Mouse (Mus musculus): ENCODE data around the gene Rec114. TPM values are rescaled to one million over a fixed set of nuclear protein-coding genes. Genes with fewer than 3 reads are reported as not detected.
A peak's percentile ranks its signal among the peaks of the same experiment; 100 is the strongest.

Rec114 gene
- polyA plus RNA-seq, 1 experiment = 5.0 TPM

DNA sequence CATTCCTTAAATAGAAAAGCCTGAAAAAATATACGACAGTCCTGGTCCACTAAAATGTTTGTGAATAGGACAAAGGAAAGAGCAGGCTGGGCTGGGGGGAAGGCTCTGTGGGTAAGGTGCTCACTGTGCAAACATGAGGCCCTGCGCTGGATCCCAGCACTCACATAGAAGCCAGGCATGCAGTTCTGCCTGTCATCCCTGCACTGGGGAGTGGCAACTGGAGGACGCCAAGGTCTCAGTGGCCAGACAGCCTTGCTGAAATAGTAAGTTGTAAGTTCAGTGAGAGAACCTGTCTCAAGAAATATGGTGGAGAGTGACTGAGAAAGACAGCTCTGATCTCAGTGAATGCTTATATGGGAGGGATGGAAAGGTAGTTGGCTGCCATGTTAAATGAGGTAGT, 83.1 kb downstream of the Rec114 start:
- Histone ChIP-seq H3K4me3 (ENCODE audit: extremely low read depth, insufficient read depth, insufficient read length) (no peak overlapping the region), H3K4me1 (ENCODE audit: control insufficient read depth, insufficient read depth, insufficient read length) (peaks cover 5% of the 10 kb centered on the region), H3K36me3 (ENCODE audit: control insufficient read depth, insufficient read depth, low read length) (peaks cover 8% of the 10 kb centered on the region), H3K27ac (ENCODE audit: insufficient read depth, low read length) (no peak overlapping the region), H3K27me3 (ENCODE audit: control insufficient read depth, insufficient read depth, low read length) (no peaks in the 10 kb centered on the region)
- DNase-seq (ENCODE audit: low read depth in 1 of 2, low spot score in 2 of 2) = no peak
- TF ChIP-seq CTCF (IDR thresholded peaks at IDR 0.05; ENCODE audit: extremely low read depth, insufficient read depth, insufficient read length, insufficient replicate concordance) (no peak), POLR2A (IDR thresholded peaks at IDR 0.05; ENCODE audit: low read depth, low read length) (no peak)
- WGBS = 96% methylated on average over 3 of the region's 3 CpGs

DNA sequence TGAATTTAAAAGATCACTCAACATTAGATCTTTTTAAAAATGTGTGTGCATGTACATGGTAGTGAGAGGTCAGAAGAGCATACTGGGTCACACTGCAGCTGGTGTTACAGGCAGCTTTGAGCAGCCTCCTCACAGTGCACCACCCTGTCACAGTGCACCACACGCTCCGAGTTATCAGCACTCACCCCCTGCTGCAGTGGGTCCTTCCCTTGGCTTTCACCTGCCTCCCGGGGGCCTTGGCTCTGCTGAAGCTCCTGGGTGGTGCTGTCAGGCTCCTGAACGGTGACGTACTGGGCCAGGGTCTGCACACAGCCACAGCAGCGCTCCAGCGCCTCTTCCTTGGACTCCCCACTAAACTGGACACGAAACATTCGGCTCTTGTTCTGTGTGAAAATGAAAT, 83.8 kb downstream of the Rec114 start:
- H3K36me3 ChIP-seq (ENCODE audit: control insufficient read depth, insufficient read depth, low read length) = peaks cover 6% of the 10 kb centered on the region
- H3K4me1 ChIP-seq (ENCODE audit: control insufficient read depth, insufficient read depth, insufficient read length) = peaks cover 5% of the 10 kb centered on the region
- no peaks in the 10 kb centered on the region for H3K27me3 ChIP-seq (ENCODE audit: control insufficient read depth, insufficient read depth, low read length)
- no peak for DNase-seq (ENCODE audit: low read depth in 1 of 2, low spot score in 2 of 2)
- TF ChIP-seq POLR2A (IDR thresholded peaks at IDR 0.05; ENCODE audit: low read depth, low read length) = no peak
- no peak for TF ChIP-seq CTCF (IDR thresholded peaks at IDR 0.05; ENCODE audit: extremely low read depth, insufficient read depth, insufficient read length, insufficient replicate concordance)
- H3K4me3 ChIP-seq (ENCODE audit: extremely low read depth, insufficient read depth, insufficient read length) = no peak overlapping the region
- no peak overlapping the region for H3K27ac ChIP-seq (ENCODE audit: insufficient read depth, low read length)
- WGBS = 89% methylated on average over 9 of the region's 9 CpGs

DNA sequence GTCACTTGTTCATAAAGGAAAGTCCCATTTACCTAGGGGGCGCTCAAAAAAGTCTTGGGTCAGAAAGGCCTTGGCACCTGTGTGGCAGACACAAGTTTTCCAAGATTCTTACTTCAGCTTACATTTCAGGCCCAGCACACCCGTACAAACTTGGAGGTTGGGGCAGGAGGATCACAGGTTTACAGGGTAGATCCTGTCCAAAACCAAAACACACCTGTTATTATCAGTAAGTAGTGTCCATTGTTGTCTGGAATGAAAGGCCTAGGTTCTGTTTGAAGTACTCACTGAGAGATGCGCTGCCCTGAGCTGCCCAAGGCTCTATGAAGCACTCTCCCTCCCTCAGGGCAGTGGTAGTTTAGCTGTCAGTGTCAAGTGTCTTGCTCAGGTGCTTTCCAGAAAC, 84.4 kb downstream of the Rec114 start:
- peaks cover 6% of the 10 kb centered on the region for H3K36me3 ChIP-seq (ENCODE audit: control insufficient read depth, insufficient read depth, low read length)
- no peak overlapping the region for H3K27ac ChIP-seq (ENCODE audit: insufficient read depth, low read length)
- no peak overlapping the region for H3K4me3 ChIP-seq (ENCODE audit: extremely low read depth, insufficient read depth, insufficient read length)
- WGBS = 94% methylated on average over 3 of the region's 3 CpGs
- peaks cover 5% of the 10 kb centered on the region for H3K4me1 ChIP-seq (ENCODE audit: control insufficient read depth, insufficient read depth, insufficient read length)
- TF ChIP-seq CTCF (IDR thresholded peaks at IDR 0.05; ENCODE audit: extremely low read depth, insufficient read depth, insufficient read length, insufficient replicate concordance) = no peak
- TF ChIP-seq POLR2A (IDR thresholded peaks at IDR 0.05; ENCODE audit: low read depth, low read length) = no peak
- no peak for DNase-seq (ENCODE audit: low read depth in 1 of 2, low spot score in 2 of 2)
- H3K27me3 ChIP-seq (ENCODE audit: control insufficient read depth, insufficient read depth, low read length) = no peaks in the 10 kb centered on the region

DNA sequence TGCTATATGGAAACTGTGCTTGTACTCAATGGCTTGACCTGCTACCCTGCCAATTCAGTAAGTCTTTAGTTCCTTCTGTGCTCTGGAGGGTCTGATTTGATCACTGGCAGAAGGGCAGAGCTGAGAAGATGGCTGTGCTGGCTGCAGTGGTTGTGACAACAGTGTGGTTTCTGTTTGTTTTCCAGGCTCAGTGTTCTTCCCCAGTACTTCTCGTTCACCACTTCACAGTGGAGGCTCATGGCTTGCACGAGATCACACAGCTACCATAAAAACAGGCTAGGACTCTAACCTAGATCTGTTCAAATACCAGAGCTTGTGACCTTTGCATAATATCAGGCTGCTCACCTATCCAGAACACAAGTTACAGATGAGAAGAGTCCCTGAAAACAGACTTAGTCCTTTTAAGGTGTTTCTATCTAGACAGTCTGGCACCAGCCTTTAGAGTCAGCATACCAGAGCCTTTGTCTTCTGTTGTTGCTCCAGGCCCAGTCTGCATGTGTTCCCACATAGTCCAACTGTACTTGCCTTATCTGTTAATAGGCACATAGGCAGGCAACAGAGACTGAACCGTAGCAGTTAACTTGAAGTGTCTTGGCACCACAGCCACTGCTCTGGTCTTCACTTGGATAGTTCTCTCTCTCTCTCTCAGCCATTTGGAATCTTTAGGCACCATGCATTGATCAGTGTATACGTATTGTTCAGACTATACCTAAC, 85.0 kb downstream of the Rec114 start:
- Histone ChIP-seq H3K27ac (ENCODE audit: insufficient read depth, low read length) (no peak overlapping the region), H3K36me3 (ENCODE audit: control insufficient read depth, insufficient read depth, low read length) (peaks cover 6% of the 10 kb centered on the region), H3K4me1 (ENCODE audit: control insufficient read depth, insufficient read depth, insufficient read length) (peaks cover 5% of the 10 kb centered on the region), H3K27me3 (ENCODE audit: control insufficient read depth, insufficient read depth, low read length) (no peaks in the 10 kb centered on the region), H3K4me3 (ENCODE audit: extremely low read depth, insufficient read depth, insufficient read length) (no peak overlapping the region)
- 77% methylated on average over 4 of the region's 4 CpGs for WGBS
- TF ChIP-seq CTCF (IDR thresholded peaks at IDR 0.05; ENCODE audit: extremely low read depth, insufficient read depth, insufficient read length, insufficient replicate concordance) (no peak), POLR2A (IDR thresholded peaks at IDR 0.05; ENCODE audit: low read depth, low read length) (no peak)
- no peak for DNase-seq (ENCODE audit: low read depth in 1 of 2, low spot score in 2 of 2)

DNA sequence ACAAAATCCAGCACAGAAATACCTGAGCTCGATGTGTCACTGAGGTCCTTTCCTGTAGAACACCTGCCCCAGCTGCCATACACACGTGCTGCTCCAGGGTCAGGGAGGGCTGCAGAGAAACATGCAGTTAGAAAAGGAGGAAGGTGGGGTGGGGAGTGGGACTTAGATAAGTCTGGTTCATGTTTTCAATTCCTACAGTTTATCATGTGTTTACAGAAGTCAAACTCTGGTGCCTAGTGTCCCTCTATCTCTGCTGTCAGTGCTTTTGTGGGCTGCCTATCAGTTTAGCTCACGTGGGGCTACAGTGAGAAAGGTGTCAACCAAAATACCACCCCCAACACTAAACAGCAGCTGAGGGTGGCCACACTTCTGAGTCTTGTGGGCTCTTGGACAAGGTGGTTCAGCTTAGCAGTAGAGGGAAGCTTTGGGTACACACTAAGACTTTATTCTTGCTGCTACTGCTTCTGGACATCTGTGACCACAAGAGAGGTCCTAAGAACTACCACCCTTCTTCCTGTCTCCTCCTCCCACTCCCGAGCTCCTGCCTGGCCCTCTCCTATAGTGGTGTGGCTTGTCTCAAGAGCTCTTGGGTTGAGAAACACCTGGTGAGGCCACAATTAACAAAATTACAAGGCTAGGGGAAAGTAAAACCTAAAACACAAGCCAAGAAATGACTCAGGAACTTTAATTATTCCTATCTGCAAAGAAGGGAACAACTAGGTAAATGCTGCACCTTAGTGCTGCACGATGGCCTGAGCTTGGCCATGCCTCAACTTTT, 85.8 kb downstream of the Rec114 start:
- DNase-seq (ENCODE audit: low read depth in 1 of 2, low spot score in 2 of 2) = no peak
- H3K27ac ChIP-seq (ENCODE audit: insufficient read depth, low read length) = peak overlapping the region; percentile 18
- peaks cover 8% of the 10 kb centered on the region for H3K36me3 ChIP-seq (ENCODE audit: control insufficient read depth, insufficient read depth, low read length)
- no peak overlapping the region for H3K4me3 ChIP-seq (ENCODE audit: extremely low read depth, insufficient read depth, insufficient read length)
- no peak for TF ChIP-seq CTCF (IDR thresholded peaks at IDR 0.05; ENCODE audit: extremely low read depth, insufficient read depth, insufficient read length, insufficient replicate concordance)
- TF ChIP-seq POLR2A (IDR thresholded peaks at IDR 0.05; ENCODE audit: low read depth, low read length) = no peak
- peaks cover 5% of the 10 kb centered on the region for H3K4me1 ChIP-seq (ENCODE audit: control insufficient read depth, insufficient read depth, insufficient read length)
- WGBS = 25% methylated on average over 5 of the region's 5 CpGs
- H3K27me3 ChIP-seq (ENCODE audit: control insufficient read depth, insufficient read depth, low read length) = no peaks in the 10 kb centered on the region

DNA sequence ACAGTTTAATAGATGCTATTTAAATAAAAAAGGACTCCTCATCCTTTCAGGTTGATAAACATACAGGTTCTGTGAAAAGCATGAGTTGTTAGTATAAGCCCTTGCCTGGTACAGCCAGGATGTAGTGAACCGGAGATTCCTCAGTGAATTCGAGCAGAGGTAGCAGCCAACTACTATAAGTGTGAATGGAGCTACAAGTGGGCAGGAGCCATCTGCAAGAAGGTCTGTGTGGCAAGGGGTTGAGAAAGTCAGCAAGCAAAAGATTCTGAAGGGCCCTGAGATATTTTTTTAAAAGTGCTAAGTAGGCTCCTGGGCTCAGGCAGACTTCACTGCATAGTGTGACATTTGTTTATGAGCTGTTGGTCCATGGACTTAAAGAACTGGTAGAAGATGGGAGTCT, 86.9 kb downstream of the Rec114 start:
- peaks cover 8% of the 10 kb centered on the region for H3K36me3 ChIP-seq (ENCODE audit: control insufficient read depth, insufficient read depth, low read length)
- TF ChIP-seq POLR2A (IDR thresholded peaks at IDR 0.05; ENCODE audit: low read depth, low read length) (no peak), CTCF (IDR thresholded peaks at IDR 0.05; ENCODE audit: extremely low read depth, insufficient read depth, insufficient read length, insufficient replicate concordance) (no peak)
- H3K27ac ChIP-seq (ENCODE audit: insufficient read depth, low read length) = peak overlapping the region; percentile 38
- no peak overlapping the region for H3K4me3 ChIP-seq (ENCODE audit: extremely low read depth, insufficient read depth, insufficient read length)
- DNase-seq (ENCODE audit: low read depth in 1 of 2, low spot score in 2 of 2) = no peak
- no peaks in the 10 kb centered on the region for H3K27me3 ChIP-seq (ENCODE audit: control insufficient read depth, insufficient read depth, low read length)
- WGBS = 94% methylated on average over 2 of the region's 2 CpGs
- peaks cover 5% of the 10 kb centered on the region for H3K4me1 ChIP-seq (ENCODE audit: control insufficient read depth, insufficient read depth, insufficient read length)

DNA sequence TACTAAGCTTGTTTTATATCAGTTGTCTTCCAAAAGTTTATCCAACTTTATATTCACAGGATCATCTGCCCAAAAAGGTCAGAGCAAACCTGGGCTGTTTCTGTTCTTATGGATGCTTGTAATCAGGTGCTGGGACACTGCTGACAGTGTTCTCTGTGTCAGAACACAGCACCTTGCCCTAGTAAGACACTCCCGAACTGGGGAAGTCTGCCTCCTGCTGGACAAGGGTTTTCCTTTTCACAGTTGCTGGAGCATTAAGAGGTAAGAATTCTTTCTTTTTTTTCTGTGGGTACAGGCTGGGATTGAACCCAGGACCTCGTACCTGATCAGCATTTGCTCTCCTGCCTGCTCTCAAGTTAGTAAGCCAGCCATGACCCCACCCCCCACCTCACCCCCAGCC, 87.4 kb downstream of the Rec114 start:
- TF ChIP-seq POLR2A (IDR thresholded peaks at IDR 0.05; ENCODE audit: low read depth, low read length) = no peak
- no peak; the same call in 1 of the 2 replicates for TF ChIP-seq CTCF (IDR thresholded peaks at IDR 0.05; ENCODE audit: extremely low read depth, insufficient read depth, insufficient read length, insufficient replicate concordance)
- Histone ChIP-seq H3K4me1 (ENCODE audit: control insufficient read depth, insufficient read depth, insufficient read length) (peaks cover 5% of the 10 kb centered on the region), H3K27me3 (ENCODE audit: control insufficient read depth, insufficient read depth, low read length) (no peaks in the 10 kb centered on the region), H3K36me3 (ENCODE audit: control insufficient read depth, insufficient read depth, low read length) (peaks cover 8% of the 10 kb centered on the region), H3K4me3 (ENCODE audit: extremely low read depth, insufficient read depth, insufficient read length) (no peak overlapping the region), H3K27ac (ENCODE audit: insufficient read depth, low read length) (no peak overlapping the region)
- 65% methylated on average over 2 of the region's 2 CpGs for WGBS
- DNase-seq (ENCODE audit: low read depth in 1 of 2, low spot score in 2 of 2) = peak in 1 of 2 experiments; percentile 6
